Mouse (Mus musculus) kidney, adult 18-20 months (tissue): ENCODE data around the gene Lrrc31.
"Not testable (repeated sequence)": the region's sequence is repeated elsewhere in the genome, so short reads cannot be mapped to it uniquely, and the experiment has no call there.

Source experiments
- DNase-seq: peaks from one replicate; pipeline ENCODE4 v3.0.0; 2021

Gene Lrrc31

DNA sequence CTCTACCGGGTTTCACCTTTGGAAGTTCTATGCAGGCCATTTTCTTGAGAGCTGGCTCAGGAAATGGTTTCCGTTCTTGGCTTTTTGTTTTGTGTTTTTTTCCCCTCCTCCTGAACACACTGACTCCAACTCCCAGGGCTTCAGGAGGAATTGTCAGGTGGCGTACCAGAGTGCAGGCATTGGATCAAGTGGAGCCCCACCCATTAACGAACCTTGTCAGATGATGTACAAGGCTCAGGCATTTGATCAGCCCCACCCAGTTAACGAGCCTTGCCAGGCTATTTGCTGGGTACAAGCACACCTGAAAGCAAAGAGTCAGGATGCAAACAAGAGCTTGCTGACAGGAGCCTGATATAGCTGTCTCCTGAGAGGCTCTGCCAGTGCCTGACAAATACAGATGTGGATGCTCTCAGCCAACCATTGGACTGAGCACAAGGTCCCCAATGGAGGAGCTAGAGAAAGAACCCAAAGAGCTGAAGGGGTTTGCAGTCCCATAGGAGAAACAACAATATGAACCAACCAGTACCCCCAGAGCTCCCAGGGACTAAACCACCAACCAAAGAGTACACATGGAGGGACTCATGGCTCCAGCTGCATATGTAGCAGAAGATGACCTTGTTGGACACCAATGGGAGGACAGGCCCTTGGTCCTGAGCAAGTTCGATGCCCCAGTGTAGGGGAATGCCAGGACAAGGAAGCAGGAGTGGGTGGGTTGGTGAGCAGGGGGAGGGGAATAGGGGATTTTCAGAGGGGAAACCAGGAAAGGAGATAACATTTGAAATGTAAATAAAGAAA, at the start of gene Lrrc31:
Gene Lrrc31, minus strand, starts transcription at position 133 of the 795 bp plus-strand sequence.
- DNase-seq, result not testable (repeated sequence)

DNA sequence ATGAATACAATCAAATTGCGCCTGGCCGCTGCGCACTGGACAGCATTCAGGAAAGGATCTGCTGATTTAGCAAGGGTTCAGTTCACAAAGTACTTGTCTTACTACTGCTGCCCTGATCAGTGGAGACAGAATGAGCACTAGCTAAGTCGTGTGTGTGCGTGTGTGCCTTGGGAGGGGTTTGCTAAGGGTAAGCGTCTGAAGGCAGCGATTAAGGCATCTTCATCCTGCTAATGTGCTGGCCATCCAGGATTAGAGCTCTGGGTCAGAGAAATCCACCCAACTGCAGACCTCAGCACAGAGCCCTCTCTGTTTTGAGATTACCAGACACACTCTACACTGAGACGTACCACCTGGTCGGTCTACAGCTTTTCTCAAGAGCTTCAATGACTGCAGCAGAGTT, 48.7 kb upstream of the Lrrc31 start:
- no peak for DNase-seq

DNA sequence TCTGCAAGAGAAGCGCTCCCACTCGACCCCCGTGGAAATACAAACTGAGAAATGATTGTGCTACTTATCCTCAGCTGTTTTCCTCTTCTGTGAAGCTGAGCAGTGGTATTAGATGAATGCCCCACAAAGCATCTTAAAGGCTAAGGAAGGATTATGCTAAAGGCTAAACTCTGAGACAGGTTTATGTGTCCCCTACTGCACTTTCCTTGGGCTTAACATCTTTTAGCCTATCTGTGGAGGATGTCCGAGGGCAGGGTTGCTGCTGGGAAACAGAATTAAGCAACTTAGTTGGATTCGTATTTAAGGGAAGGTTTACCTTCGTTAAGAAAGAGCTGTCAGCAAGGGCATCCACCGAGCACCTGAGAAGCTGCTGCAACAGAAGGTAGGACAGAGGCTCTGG, 46.4 kb upstream of the Lrrc31 start, which contains the start of gene Samd7:
Gene Samd7, plus strand, starts transcription at position 288 of the 400 bp plus-strand sequence.
- no peak for DNase-seq

DNA sequence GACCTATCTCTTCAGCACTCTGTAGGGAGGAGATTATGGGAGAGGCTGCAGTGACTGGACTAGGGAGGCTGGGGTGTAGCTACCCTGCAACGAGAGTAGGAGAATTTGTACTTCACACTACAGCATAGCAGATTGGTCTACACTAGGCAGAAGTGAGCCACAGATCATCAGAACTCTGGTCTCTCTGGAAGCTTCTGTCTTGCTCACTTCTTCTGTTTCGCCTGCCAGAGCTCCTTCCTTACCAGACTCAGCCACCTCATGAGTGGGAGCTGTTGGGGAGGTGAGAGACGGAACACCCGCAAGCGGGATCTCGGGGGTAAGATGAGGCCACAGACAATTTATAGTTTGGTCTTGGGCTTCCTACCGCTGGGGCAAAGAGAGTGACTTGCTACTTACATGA, 43.2 kb upstream of the Lrrc31 start:
- DNase-seq, result no peak

DNA sequence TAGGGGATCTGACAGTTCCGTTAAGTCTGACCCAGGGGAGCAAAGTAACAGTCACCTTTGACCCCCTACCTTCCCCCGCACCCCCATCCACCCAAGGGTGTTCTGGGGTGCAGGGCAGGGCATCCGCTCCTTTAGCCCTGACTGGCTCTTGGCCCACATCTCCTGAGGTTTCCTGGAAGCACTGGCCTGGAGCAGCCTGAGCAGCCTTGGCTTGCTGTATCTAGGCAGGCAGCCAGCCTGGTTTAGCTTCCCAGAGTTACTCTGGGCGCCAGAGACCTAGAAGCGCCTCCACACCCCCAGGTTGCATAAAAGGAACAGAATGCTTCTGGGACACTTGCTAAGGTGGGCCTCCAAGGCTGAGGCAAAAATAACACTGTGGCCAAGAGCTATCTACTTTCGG, 41.7 kb upstream of the Lrrc31 start:
- DNase-seq, result peak; percentile 78

DNA sequence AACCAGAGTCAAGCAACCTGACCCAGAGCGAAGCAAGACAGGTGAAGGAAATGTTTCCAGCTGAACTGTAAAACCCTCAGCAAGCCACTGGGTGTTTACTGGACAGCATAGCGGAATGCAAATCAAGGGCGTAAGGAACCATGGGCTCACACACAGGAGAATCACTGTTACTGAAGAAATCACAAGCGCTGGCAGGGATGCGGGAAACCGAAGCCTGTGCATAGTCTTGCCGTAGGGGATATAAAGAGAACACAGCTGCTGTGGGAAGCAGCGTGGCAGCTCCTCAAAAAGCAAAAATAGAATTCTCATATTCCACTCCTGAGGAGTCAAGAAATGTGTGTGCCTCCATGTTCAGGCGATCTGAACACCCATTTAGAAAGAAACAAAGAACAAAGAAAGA, 37.2 kb upstream of the Lrrc31 start:
- DNase-seq, result no peak

DNA sequence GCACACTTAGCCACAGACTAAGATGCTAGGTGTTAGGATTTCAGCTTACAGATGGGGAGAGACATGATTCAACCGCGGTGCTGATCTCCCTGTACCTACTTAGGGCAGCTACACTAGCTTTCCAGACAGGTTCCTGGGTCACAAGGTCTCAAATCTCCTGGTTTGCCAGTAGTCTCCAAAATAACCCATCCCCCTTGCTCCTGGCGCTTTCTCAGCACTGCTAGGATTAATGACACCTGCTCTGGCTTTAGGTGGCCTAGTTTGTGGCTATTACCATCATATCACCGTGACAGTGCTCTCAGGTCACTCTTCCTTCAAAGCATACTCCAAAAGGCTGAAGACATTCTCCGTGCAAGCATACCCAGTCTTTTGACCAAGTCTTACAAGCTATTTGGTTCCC, 29.4 kb upstream of the Lrrc31 start:
- DNase-seq, result no peak

DNA sequence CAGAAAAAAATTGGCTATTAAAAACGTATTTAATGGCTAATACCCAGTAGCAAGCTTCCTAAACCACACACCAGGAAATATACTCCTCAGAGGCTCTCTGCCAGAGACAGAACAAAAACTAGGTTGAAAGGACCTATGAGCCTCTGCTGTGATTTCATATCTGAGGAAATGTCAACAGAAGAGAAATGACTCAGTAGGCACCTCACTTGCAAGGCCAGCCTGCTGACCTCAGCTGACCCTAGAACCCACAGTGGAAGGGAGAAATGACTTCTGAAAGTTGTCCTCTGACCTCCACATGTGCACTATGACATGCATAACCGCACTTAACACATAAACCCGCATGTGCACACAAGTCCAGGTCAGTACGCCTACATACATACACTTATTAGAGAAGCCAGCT, 27.6 kb upstream of the Lrrc31 start:
- DNase-seq, result no peak

DNA sequence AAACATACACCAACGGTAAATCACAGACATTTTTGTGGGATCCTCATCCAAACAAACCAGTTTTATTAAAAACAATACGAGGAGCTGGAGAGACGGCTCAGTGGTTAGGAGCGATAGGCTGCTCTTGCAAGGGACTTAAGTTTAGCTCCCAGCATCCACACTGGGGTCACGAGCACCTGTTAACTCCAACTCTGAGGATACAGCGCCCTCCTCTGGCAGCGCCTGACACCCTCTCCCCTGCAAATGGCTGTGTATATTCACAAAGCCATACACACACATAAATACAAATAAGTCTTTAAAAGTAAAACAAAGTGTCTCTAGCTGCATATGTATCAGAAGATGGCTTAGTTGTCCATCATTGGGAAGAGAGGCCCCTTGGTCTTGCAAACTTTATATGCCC, 25.9 kb upstream of the Lrrc31 start:
- DNase-seq, result peak; percentile 17

DNA sequence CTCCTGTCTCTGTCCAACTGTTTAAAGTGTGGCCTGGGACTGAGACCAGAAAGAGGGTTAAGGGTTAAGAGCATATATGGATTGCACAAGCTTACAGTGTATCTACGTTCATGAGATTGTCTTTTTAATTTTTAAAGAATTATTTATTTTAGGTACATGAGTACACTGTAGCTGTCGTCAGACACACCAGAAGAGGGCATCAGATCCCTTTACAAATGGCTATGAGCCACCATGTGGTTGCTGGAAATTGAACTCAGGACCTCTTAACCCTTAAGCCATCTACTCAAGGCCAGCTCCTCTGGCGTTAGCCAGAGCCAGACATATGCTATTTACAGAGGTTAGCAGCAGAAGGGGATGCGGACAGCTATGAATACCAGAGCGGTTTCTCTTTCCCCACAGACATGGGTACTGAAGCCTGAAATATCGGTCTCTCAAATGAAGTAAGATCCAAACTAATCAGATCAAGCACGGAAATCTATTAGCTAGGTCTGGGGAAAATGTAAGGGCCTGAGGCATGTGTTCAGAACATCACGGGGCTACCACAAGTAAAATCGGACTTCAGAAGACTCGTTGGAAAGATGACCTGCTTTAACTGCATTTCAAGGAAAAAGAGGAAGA, 25.3 kb upstream of the Lrrc31 start:
- peak; percentile 15 for DNase-seq

DNA sequence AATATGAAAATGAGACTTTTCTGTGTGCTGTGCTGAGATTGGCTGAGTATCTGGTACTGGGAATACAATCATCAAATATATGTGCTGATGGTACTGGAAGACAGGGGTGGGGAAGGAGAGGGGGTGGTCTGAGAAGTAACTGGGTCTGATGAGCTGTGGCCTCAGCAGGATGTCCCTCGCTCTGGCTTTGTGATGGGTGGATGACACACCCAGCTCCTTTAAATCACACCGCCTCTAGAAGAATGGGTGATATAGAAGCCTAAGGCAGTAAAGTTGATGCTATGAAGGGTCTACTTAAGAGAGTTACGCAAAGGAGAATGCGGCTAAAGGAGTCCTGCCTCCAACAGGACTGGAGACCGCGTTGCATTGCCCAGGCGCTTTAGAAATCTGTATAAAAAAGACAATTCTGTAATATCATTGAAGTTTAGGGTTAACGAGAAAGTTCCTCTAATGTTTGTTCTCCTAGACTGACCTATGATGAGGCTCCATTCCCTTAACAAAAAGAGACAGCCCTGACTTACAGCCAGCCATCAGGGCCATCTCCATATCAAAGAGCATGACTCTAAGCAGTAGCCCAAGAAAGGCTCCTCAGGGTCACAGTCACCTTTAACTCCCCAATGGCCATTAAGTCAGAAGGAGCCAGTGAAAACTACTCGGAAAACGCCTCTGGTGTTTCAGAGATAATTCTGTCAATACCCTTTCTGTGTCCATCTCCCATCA, 24.6 kb upstream of the Lrrc31 start:
- no peak for DNase-seq

DNA sequence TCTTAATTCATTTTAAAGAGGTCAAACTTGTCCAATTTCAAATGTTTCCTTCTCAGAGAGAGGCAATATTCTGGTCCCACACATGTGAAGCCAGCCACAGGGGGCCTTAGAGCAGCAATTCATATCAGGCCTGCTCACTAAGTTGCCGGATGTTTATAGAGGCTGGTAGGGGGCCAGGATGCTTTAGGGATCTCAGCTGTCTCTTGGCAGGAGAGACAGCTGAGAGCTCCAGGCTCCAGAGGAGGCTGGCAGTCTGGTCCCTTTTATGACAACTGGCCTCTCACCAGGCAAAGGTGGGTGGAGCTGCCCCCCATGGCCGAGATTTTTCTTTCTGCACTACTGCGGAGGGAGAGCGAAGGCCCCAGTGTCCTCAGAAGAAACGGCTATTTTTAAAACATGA, 23.5 kb upstream of the Lrrc31 start:
- DNase-seq, result no peak

DNA sequence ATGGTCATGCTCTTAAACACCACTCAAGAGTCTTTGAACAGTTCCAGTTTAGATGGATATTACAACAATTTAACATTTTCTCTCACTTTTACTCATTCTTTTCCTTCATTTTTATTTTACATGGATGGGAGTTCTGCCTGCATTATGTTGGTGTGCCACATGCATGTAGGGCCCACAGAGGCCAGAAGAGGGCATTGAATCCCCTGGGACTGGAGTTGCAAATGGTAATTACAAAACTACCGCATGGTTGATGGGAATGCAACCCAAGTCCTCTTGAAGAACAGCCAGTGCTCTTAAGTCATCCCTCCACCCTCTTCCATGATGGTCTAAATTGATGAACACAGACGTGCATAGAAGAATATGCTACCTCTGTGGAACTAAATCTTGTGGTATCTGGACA, 22.8 kb upstream of the Lrrc31 start:
- no peak for DNase-seq

DNA sequence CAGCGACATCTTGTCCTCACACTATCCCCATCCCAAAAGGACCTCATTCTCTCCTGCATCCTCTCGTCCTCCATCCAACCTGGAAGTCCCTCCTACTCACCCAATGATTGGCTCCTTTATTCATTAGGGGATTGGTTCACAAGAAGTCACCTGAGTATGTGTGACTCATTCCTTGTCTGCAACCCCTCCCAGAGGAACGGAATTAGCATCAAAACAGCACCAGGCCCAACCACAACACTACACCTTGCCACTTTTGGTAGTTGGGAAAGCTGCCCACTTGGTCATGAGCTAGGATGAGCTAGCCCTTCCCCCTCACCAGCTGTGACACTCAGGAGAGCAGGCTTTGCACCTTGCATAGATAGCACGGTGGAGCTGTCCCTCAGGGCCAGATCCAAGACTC, 22.4 kb upstream of the Lrrc31 start:
- DNase-seq, result no peak

DNA sequence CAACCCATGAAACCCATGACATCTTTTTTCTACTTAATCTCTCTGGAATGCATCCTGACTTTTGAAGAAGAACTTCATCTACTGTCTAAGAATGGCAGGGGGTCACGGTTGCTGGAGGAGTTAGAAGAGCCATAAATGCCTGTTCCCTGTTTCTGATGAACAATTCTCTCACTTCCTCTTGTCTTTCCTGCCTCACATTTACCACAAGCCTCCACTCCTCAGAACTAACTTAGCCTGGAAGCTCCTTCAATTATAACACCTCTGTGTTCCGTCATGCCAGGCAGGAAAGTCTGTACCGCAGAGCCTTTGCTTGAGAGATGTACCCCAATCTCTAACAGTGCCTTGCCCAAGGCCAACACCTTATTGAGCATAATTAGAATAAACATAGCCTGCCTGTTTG, 19.0 kb upstream of the Lrrc31 start:
- DNase-seq, result no peak

DNA sequence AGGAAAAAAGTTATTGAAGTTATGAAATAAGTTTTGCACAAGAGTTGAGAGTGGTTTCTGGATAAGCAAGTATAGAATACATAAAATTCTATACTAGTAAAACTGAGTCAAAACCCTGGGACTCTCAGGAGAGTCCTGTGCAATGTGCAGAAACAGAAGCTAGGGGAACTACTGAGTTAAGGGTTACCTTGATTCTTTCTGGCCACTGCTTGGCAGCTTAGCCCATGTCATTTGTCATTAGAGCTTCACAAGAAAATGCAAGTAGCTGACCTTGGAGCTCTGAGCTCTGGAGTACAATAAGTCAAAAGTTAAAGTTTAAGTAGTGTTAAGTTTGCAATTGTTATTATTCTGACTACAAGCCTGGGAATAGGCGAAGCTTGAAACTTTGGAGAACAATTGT, 13.7 kb upstream of the Lrrc31 start:
- DNase-seq, result no peak

DNA sequence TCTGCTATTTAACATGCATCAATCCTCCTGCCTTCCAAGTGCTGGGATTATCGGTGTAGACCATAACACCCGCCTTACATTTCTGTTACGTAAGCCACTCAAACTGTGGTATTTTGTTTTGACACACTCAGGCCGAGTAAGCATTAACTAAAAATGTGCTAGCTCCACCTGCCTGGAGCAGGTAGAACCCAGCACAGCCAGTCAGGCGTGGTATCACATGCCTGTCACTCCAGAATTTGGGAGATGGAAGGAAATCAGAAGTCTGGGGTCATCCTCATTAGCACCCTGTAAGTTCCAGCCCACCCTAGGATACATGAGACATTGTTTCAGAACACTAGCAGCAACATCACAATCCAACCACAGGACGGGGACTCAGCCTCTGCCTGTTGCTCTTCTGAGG, 10.5 kb upstream of the Lrrc31 start:
- peak; percentile 58 for DNase-seq

DNA sequence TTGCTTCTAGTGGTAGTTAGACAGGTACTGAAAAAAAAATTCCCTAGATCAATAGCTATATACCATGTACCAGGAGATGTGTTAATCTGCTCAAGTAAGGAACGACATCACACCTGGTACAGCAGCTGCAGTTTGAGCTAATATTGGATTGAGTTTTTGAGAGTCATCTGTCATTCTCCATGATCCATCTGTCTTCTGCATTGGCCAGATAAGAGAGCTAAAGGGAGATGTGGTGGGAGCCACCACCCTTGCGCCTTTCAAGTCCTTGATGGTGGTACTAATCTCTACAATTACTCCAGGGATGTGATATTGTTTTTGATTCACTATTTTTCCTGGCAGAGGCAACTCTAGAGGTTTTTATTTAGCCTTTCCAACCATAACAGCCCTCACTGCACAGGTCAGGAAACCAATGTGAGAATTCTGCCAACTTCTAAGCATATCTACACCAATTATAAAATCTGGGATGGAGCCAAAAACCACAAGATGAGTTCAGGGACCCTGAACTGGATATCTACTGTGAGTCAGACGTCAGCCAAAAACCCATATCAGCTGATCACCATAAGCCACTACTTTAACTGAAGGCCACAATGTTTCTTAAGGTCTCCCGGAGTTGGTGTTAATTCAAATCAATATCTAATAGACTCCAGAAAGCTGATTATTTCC, 7.1 kb upstream of the Lrrc31 start:
- DNase-seq, result no peak

DNA sequence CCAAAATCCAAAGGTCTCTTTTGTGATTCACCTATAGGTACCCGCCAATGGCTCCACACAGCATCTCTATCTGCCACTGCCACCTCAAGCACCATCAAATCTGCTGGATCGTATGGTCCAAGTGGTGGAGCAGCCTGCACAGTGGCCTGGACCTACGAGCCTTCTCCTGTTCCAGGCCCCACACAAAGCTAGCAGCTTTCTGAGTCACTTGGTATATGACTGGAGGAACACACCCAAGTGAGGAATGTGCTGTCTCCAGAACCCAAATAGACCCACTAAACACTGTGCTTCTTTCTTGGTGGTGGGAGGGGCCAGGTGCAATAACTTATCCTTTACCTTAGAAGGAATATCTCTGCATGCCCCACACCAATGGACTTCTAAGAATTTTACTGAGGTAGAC, 6.3 kb upstream of the Lrrc31 start:
- DNase-seq, result no peak

DNA sequence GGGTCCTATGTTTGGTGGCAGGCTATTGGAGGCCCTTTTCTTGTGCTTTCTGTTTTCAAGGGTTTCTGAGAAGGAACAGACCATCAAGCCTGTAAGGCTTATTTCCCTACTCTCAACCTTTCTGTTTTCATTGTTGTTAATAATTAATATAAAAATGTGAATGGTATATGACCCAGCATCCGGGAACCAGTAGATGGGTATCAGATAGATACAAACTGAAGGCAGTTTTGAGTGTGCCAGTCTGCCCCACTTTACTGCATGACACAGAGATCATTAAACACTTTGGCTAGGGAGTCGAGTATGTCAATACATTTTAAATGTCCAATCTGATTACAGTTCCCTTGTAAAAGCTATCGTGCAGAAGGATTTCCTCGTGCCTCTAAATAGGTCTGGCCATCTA, 1.8 kb downstream of the Lrrc31 start:
- DNase-seq, result no peak

DNA sequence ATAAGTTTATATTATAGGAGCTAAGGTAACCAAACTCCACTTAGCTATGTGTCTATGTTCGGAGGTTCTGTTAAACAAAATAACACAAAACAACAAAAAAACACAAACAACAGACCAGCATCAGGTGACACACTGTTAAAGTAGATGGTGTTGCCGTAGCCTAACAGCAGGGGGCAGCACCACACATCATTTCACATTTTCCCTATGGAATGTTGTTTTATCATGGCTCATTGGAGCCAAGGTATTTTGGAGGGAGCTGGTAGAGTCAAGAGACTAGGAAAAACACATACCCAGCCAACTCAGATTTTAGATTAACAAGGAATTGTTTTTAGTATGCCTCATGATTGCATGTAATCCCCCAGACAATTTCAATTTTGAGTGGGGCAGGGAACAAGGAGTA, 3.3 kb downstream of the Lrrc31 start:
- peak; percentile 84 for DNase-seq

DNA sequence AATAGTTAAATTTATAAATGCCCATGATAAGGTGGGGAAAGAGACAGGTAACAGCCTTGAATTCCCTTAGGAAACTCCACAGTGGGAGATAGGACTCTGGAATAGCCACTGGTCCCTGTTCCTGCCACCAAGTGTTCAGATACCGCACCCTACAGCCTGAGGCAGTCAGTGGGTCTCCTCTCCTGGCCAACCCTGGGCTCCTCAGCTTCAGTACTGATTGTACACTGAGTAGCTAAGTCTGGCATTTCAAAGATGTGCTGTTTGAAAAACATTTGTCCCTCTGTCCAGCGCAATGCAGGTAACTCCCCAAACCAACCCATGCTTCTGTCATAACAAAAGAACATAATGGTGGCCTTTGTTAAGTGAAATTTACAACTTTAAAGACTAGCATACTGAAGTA, 4.0 kb downstream of the Lrrc31 start:
- no peak for DNase-seq

DNA sequence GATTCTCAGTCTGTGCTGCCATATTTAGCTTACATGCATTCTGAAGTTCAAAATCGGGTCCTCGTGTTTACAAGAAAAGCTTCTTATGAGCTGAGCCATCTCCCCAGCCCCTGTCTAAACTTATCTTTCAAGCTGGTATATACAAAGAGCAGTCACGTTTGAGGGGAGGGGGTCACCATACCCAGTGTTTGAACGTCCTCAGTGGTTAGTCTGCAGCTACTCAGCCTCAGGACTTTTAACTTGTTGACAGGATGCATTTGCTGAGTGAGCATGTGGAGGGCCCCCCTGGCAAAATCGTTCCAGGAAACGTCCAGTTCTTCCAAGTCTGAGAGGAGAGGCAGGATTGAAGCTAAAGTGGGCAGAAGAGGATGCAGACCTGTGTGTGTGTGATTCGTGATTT, 8.7 kb downstream of the Lrrc31 start:
- DNase-seq, result no peak

DNA sequence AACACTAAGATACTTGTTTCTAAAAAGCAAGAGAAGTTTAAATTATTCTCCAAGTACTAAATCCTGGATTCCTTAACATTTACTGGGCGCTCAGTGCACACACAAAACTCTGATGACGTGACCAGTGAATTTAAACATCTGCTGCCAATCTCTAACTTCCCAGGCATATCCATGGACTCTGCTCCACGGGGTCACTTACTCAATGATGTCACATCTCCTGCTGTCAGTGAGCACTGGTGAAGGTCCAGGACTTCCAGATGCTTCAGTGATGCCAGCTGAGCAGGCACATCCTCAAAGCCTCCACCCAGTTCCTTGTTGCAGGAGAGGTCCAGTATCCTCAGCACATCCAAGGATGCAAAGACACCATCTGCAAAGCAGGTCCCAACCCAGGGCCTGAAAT, 12.4 kb downstream of the Lrrc31 start:
- DNase-seq, result no peak
